Mouse (Mus musculus) testis, postnatal 14 days (tissue): ENCODE results near the gene Scaf11.
"Not testable (repeated sequence)": the region's sequence is repeated elsewhere in the genome, so short reads cannot be mapped to it uniquely, and the experiment has no call there.

Experiments used
- DNase-seq: peaks from one replicate; pipeline ENCODE4 v3.0.0; 2021; ENCODE audit warnings: low spot score

Scaf11 gene

GRCm38 (mm10) chr15:96465076-96465475 is 4.4 kb upstream of the Scaf11 start:
- peak; percentile 75 for DNase-seq

- no peak for DNase-seq
Observed at GRCm38 (mm10) chr15:96463821-96464220, 3.2 kb upstream of the Scaf11 start.

GRCm38 (mm10) chr15:96462611-96463010 is 2.0 kb upstream of the Scaf11 start:
- DNase-seq = no peak

- no peak for DNase-seq
Observed at GRCm38 (mm10) chr15:96461541-96462512, 1.2 kb upstream of the Scaf11 start.

- no peak for DNase-seq
Observed at GRCm38 (mm10) chr15:96460451-96460729, 253 bp downstream of the Scaf11 start.

GRCm38 (mm10) chr15:96459741-96460450 is 747 bp downstream of the Scaf11 start:
- peak; percentile 76 for DNase-seq

- no peak for DNase-seq
Observed at GRCm38 (mm10) chr15:96458273-96458672, 2.4 kb downstream of the Scaf11 start.

GRCm38 (mm10) chr15:96457338-96457664 is 3.3 kb downstream of the Scaf11 start:
- no peak for DNase-seq

- DNase-seq = no peak
Observed at GRCm38 (mm10) chr15:96456651-96457337, 3.8 kb downstream of the Scaf11 start.

- DNase-seq = no peak
Observed at GRCm38 (mm10) chr15:96455595-96456214, 4.9 kb downstream of the Scaf11 start.

GRCm38 (mm10) chr15:96453346-96453745 is 7.3 kb downstream of the Scaf11 start:
- DNase-seq = no peak

GRCm38 (mm10) chr15:96448656-96449299 is 11.9 kb downstream of the Scaf11 start:
- DNase-seq = no peak

GRCm38 (mm10) chr15:96446785-96447184 is 13.9 kb downstream of the Scaf11 start:
- no peak for DNase-seq

- DNase-seq = not testable (repeated sequence)
Observed at GRCm38 (mm10) chr15:96441480-96441879, 19.2 kb downstream of the Scaf11 start.

GRCm38 (mm10) chr15:96434202-96434601 is 26.4 kb downstream of the Scaf11 start:
- no peak for DNase-seq

GRCm38 (mm10) chr15:96419920-96420319 is 40.7 kb downstream of the Scaf11 start:
- no peak for DNase-seq

- no peak for DNase-seq
Observed at GRCm38 (mm10) chr15:96418161-96418560, 42.5 kb downstream of the Scaf11 start.

GRCm38 (mm10) chr15:96408717-96409121 is 51.9 kb downstream of the Scaf11 start:
- DNase-seq = no peak

- DNase-seq = no peak
Observed at GRCm38 (mm10) chr15:96407151-96407550, 53.5 kb downstream of the Scaf11 start.

- DNase-seq = no peak
Observed at GRCm38 (mm10) chr15:96406253-96406652, 54.4 kb downstream of the Scaf11 start.

- no peak for DNase-seq
Observed at GRCm38 (mm10) chr15:96405548-96405947, 55.1 kb downstream of the Scaf11 start.

- no peak for DNase-seq
Observed at GRCm38 (mm10) chr15:96398333-96398732, 62.3 kb downstream of the Scaf11 start.
